Mouse (Mus musculus) lung, postnatal 14 days (tissue): ENCODE data around the gene Hist1h3e.
A peak's percentile ranks its signal among the peaks of the same experiment; 100 is the strongest.
"Not testable (repeated sequence)": the region's sequence is repeated elsewhere in the genome, so short reads cannot be mapped to it uniquely, and the experiment has no call there.

Experiments
- DNase-seq: peaks from one replicate; pipeline ENCODE4 v3.0.0; 2021

Gene Hist1h3e

DNA sequence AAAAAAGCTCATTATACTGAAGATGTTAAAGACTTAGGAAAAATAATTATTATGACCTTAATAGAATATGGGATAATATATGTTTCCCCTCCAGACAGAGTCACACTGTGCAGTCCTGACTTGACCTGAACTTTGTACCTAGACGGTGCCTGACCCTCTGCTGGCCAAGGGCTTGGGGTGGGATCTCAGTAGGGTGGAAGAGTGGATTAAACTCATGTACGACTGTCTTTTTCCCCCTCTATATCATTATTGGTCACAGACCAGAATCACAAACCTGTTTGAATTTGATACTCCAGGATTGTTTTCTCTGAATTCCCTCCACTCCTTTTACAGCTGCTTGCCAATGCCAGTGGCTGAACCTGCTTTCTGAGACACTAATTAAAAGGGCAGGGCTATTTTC is 1.5 kb downstream of the Hist1h3e start:
- DNase-seq: not testable (repeated sequence)

DNA sequence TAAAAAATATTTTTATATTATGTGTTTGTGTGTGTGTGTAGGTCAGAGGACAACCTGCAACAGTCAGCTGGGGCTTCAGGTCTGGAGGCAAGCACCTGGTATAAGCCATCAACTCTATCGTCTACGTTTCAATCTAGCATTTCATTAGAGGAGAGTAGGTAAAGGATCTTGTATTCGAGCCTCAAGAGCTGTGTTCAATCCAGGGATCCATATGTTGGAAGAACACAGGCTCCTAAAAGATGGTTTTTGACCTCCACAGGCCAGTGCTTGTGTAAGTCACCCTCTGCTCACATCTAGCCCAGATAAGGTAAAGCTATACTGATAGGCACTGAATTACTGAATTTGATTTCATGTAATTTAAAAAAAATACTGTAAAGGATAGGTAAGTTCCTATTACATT is 5.3 kb downstream of the Hist1h3e start:
- no peak for DNase-seq

GRCm38 (mm10) chr13:23555839-23556416 is 6.2 kb downstream of the Hist1h3e start:
- DNase-seq: peak; percentile 64

GRCm38 (mm10) chr13:23554925-23555838 is 7.0 kb downstream of the Hist1h3e start:
- peak; percentile 70 for DNase-seq

DNA sequence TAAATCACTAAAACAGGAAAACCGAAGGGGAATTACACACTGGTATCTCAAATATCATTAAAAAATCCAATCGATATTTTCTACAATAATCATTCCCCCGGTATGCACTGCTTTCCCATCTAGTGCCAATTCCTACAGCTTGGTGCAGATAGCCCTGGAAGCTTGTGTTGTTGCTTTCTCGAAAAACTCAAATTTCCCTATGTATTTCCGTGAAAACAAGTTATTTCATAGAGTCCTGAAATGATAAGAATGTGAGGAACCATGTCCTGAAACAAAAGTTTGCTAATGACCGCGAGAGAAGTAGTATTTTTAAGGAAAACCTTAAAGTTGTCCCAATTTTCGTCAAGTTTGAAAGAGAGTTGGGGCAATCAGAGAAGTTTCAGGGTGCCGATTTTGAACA is 7.8 kb downstream of the Hist1h3e start:
- no peak for DNase-seq

- no peak for DNase-seq
Observed at GRCm38 (mm10) chr13:23552962-23553361, 9.2 kb downstream of the Hist1h3e start, which contains the start of gene Hist1h1d. Gene Hist1h1d (plus strand): TSS chr13:23553262.

DNA sequence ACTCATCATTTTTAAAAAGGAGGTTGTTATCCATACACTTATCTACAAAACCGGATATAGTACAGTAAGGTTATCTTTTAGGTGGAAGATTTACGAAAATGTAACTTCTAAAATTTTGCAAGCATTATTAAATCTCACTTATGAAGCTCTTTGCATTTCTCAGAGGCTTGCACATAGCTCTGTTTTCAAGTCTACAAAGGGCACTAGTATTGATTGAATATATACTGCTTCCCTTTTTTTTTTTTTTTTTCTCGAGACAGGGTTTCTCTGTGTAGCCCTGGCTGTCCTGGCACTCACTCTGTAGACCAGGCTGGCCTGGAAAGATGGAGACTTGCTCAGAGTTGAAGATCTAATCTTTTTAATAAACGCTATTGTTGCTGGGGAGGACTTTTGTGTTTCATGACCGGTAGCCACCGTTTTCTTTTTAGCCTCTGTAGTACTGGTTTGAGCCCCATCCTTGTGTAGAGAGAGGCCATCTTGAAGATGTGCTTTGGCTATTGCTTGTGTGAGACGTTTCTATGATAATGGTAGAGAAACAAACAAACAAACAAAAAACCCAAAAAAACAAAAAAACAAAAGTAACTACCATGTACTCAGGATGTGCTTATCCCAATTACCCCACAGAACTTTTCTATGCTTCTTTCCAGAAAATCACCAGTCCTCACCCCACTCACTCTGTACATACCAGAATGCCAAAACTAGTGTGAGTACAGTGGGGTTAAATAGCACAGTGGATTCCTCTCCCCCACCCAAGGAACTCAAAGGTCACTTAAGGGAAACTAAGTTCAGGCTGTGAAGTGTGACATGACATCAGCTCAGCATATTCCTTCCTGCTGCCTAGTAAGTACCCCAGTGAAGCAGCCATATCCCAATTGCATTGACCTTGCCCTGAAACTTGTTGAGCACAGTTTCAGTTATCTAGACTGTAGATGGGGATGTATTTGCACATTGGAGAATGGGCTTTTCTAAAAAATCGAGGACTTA is 9.9 kb downstream of the Hist1h3e start:
- no peak for DNase-seq

- peak; percentile 82 for DNase-seq
Observed at GRCm38 (mm10) chr13:23551146-23551834, 10.9 kb downstream of the Hist1h3e start, which contains the start of gene Hist1h4f. Gene Hist1h4f (minus strand): TSS chr13:23551648.

DNA sequence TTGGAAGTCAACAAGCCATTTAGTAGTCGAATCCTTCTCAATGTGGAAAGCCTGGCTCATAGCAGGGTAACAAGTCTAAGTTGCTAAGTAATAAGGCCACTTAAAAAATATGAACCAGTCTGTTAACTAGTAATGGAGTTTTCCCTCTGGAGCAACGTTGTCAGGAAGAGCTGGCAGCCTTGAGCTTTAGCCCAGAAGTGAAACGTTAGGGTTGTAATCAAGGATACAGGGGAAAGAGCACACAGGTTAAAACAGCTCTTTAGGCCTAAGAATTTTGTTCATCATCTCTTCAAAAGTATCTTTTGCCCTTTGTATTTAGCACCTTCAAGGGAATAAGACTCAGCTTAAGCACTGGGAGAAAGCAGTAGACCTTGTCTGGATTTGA is 11.4 kb downstream of the Hist1h3e start:
- no peak for DNase-seq

- no peak for DNase-seq
Observed at GRCm38 (mm10) chr13:23546694-23547093, 15.5 kb downstream of the Hist1h3e start.

GRCm38 (mm10) chr13:23544787-23545120 is 17.4 kb downstream of the Hist1h3e start:
- not testable (repeated sequence) for DNase-seq

- DNase-seq: peak; percentile 68
Observed at GRCm38 (mm10) chr13:23543965-23544786, 18.0 kb downstream of the Hist1h3e start, which contains the start of gene Hist1h3f. Gene Hist1h3f (plus strand): TSS chr13:23544052.

DNA sequence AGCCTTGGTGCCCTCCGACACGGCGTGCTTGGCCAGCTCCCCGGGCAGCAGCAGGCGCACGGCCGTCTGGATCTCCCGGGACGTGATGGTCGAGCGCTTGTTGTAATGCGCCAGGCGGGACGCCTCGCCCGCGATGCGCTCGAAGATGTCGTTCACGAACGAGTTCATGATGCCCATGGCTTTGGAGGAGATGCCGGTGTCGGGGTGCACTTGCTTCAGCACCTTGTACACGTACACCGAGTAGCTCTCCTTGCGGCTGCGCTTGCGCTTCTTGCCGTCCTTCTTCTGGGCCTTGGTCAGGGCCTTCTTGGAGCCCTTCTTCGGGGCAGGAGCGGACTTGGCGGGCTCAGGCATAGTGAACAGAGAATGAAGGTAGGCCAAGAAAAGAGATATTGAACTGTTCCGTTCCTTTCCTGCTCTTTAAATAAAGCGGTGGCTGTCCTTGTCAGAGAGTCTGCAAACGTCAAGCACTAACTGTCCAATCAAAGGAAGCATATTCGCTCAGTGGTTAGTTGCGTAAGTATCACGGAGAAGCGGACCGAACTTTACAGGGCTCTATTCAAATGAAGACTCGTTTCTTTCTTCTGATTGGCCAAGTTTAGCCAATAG is 19.1 kb downstream of the Hist1h3e start, which contains the start of gene Hist1h2bh:
TSS of gene Hist1h2bh (minus strand) at position 394 of the 609 bp plus-strand sequence.
- DNase-seq: peak; percentile 56

DNA sequence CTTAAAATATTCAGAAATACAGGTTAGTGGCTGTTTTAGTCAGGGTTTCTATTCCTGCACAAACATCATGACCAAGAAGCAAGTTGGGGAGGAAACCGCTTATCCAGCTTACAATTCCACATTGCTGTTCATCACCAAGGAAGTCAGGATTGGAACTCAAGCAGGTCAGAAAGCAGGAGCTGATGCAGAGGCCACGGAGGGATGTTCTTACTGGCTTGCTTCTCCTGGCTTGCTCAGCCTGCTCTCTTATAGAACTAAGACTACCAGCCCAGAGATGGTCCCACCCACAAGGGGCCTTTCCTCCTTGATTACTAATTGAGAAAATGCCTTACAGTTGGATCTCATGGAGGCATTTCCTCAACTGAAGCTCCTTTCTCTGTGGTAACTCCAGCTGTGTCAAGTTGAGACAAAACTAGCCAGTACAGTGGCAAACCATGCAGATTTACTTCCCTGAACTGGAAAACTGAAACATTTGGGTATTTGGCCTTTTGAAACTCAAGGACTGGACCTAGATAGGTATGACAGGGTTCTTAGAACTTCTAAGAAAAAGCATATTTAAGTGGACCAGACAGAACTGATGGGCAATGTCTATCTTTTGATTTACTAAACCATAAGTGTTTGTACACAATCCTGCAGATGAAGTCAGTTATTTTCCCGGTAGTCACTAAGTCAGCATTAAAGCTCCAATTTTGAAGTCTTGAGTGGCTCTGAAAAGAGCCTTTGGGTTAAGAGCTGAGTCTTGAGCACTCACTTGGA is 19.8 kb downstream of the Hist1h3e start:
- DNase-seq: not testable (repeated sequence)

DNA sequence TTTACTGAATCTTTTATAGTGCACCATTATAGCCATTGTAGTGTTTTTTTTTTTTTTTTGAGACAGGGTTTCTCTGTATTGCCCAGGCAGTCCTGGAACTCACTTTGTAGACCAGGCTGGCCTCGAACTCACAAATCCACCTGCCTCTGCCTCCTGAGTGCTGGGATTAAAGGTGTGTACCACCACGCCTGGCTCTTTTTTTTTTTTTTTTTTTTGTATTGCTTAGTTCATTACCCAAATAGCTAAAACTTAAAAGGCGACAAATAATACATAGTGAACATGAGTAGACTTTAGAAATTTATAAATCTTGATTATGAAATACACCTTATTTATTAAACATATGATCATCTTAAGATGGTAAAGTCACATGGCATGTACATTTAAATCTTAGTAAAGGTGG is 20.7 kb downstream of the Hist1h3e start:
- no peak for DNase-seq

- not testable (repeated sequence) for DNase-seq
Observed at GRCm38 (mm10) chr13:23539821-23540220, 22.3 kb downstream of the Hist1h3e start.

DNA sequence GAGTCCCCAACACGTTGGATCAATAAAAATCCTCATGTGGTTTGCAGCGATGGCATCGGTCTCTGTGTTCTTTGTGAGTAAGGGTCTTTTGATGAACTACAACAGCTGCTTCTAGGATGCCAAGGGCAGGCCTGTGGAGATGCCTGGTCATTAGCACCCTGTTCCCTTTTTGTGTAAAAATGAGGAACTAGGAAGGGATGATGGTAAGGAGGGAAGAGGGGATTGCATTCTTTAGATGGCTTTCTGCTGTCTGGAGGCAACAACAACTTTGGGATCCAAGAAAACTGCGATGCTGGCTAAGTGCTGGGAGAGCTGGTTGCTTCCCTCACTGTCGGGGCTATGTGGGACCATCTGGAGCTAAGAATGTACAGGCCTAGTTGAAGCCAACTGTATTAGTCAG is 23.9 kb downstream of the Hist1h3e start:
- no peak for DNase-seq

- no peak for DNase-seq
Observed at GRCm38 (mm10) chr13:23537006-23537710, 25.0 kb downstream of the Hist1h3e start.
